Mouse (Mus musculus) cerebellum, adult 9-11 months (tissue): ENCODE measurements around the gene Zfp30.
A peak's percentile ranks its signal among the peaks of the same experiment; 100 is the strongest.

Source experiments
- DNase-seq: peaks from one replicate; pipeline ENCODE4 v3.0.0; 2022

The Zfp30 gene

GRCm38 (mm10) chr7:29783871-29784551, at the start of gene Zfp30:
Gene Zfp30 (plus strand): TSS chr7:29783998.
- DNase-seq, result peak; percentile 92

GRCm38 (mm10) chr7:29742258-29742657, 41.5 kb upstream of the Zfp30 start:
- DNase-seq, result no peak

GRCm38 (mm10) chr7:29760476-29760875, 23.3 kb upstream of the Zfp30 start:
- no peak for DNase-seq

- DNase-seq, result no peak
These were observed 19.1 kb upstream of the Zfp30 start for GRCm38 (mm10) chr7:29764702-29765101.

GRCm38 (mm10) chr7:29767058-29767686, 16.6 kb upstream of the Zfp30 start:
- DNase-seq, result peak; percentile 89

- peak; percentile 92 for DNase-seq
These were observed 15.5 kb upstream of the Zfp30 start, which contains the start of gene Zfp84 for GRCm38 (mm10) chr7:29768090-29768900. Gene Zfp84 (plus strand): TSS chr7:29768552.

GRCm38 (mm10) chr7:29768980-29769379, 14.8 kb upstream of the Zfp30 start:
- no peak for DNase-seq

GRCm38 (mm10) chr7:29773503-29773902, 10.3 kb upstream of the Zfp30 start:
- DNase-seq, result no peak

- no peak for DNase-seq
These were observed 9.4 kb upstream of the Zfp30 start for GRCm38 (mm10) chr7:29774371-29774770.

- no peak for DNase-seq
These were observed 7.2 kb upstream of the Zfp30 start for GRCm38 (mm10) chr7:29776568-29776967.

GRCm38 (mm10) chr7:29777372-29777771, 6.4 kb upstream of the Zfp30 start:
- no peak for DNase-seq

- no peak for DNase-seq
These were observed 1.2 kb downstream of the Zfp30 start for GRCm38 (mm10) chr7:29785023-29785422.

GRCm38 (mm10) chr7:29785888-29786287, 2.1 kb downstream of the Zfp30 start:
- no peak for DNase-seq

GRCm38 (mm10) chr7:29792906-29793305, 9.1 kb downstream of the Zfp30 start:
- DNase-seq, result no peak

GRCm38 (mm10) chr7:29807046-29807445, 23.2 kb downstream of the Zfp30 start:
- no peak for DNase-seq

GRCm38 (mm10) chr7:29812244-29812643, 28.4 kb downstream of the Zfp30 start:
- no peak for DNase-seq

- DNase-seq, result no peak
These were observed 30.6 kb downstream of the Zfp30 start for GRCm38 (mm10) chr7:29814381-29814780.

- DNase-seq, result peak; percentile 37
These were observed 31.4 kb downstream of the Zfp30 start for GRCm38 (mm10) chr7:29815061-29815784.

GRCm38 (mm10) chr7:29815910-29816429, 32.2 kb downstream of the Zfp30 start, which contains the start of gene Zfp790:
Gene Zfp790 (plus strand): TSS chr7:29816114.
- peak; percentile 90 for DNase-seq

- peak; percentile 79 for DNase-seq
These were observed 34.9 kb downstream of the Zfp30 start for GRCm38 (mm10) chr7:29818619-29819254.

- DNase-seq, result no peak
These were observed 44.2 kb downstream of the Zfp30 start for GRCm38 (mm10) chr7:29828001-29828400.

GRCm38 (mm10) chr7:29829804-29830203, 46.0 kb downstream of the Zfp30 start:
- no peak for DNase-seq
